Mouse (Mus musculus): Measurements from ENCODE around the gene Creb3l2. TPM values are rescaled to one million over a fixed set of nuclear protein-coding genes. Genes with fewer than 3 reads are reported as not detected.

Creb3l2 gene
- polyA plus RNA-seq, 1 experiment = 24.1 TPM

GRCm38 (mm10) chr6:37350315-37350714 lies 91.6 kb downstream of the Creb3l2 start:
- 0 out of 2 replicates have a peak, but pooled peaks cover 3% of the 10 kb centered on the region for H3K4me1 ChIP-seq (ENCODE audit: control insufficient read depth, insufficient read depth, low read length)
- H3K4me3 ChIP-seq (replicated peaks; ENCODE audit: extremely low read depth, low read depth, low read length) = no peak overlapping the region
- no peak for DNase-seq
- TF ChIP-seq CTCF (IDR thresholded peaks at IDR 0.05; ENCODE audit: insufficient read depth, low read length) (no peak), POLR2A (IDR thresholded peaks at IDR 0.05; ENCODE audit: borderline replicate concordance, extremely low read depth, low read depth, low read length) (no peak)
- 74% methylated on average over 8 of the region's 8 CpGs for WGBS

GRCm38 (mm10) chr6:37347606-37348005 lies 94.3 kb downstream of the Creb3l2 start:
- no peak for DNase-seq
- H3K4me3 ChIP-seq (replicated peaks; ENCODE audit: extremely low read depth, low read depth, low read length) = no peak overlapping the region
- no peak for TF ChIP-seq POLR2A (IDR thresholded peaks at IDR 0.05; ENCODE audit: borderline replicate concordance, extremely low read depth, low read depth, low read length)
- no peak for TF ChIP-seq CTCF (IDR thresholded peaks at IDR 0.05; ENCODE audit: insufficient read depth, low read length)
- 64% methylated on average over 5 of the region's 5 CpGs for WGBS
- no peaks in the 10 kb centered on the region for H3K4me1 ChIP-seq (ENCODE audit: control insufficient read depth, insufficient read depth, low read length)

GRCm38 (mm10) chr6:37338055-37338454 lies 103.9 kb downstream of the Creb3l2 start:
- no peak overlapping the region for H3K4me3 ChIP-seq (replicated peaks; ENCODE audit: extremely low read depth, low read depth, low read length)
- no peak for DNase-seq
- TF ChIP-seq CTCF (IDR thresholded peaks at IDR 0.05; ENCODE audit: insufficient read depth, low read length) (no peak), POLR2A (IDR thresholded peaks at IDR 0.05; ENCODE audit: borderline replicate concordance, extremely low read depth, low read depth, low read length) (no peak)
- 75% methylated on average over 5 of the region's 5 CpGs for WGBS
- H3K4me1 ChIP-seq (ENCODE audit: control insufficient read depth, insufficient read depth, low read length) = no peaks in the 10 kb centered on the region; the same call in 1 of the 2 replicates

- no peak overlapping the region for H3K4me3 ChIP-seq (replicated peaks; ENCODE audit: extremely low read depth, low read depth, low read length)
- H3K4me1 ChIP-seq (ENCODE audit: control insufficient read depth, insufficient read depth, low read length) = no peaks in the 10 kb centered on the region; the same call in 1 of the 2 replicates
- TF ChIP-seq POLR2A (IDR thresholded peaks at IDR 0.05; ENCODE audit: borderline replicate concordance, extremely low read depth, low read depth, low read length) (no peak), CTCF (IDR thresholded peaks at IDR 0.05; ENCODE audit: insufficient read depth, low read length) (no peak)
- 27% methylated on average over 5 of the region's 5 CpGs for WGBS
- no peak for DNase-seq
Observed at GRCm38 (mm10) chr6:37336831-37337260, 105.1 kb downstream of the Creb3l2 start.

GRCm38 (mm10) chr6:37336381-37336780 lies 105.6 kb downstream of the Creb3l2 start:
- DNase-seq = no peak
- no peak overlapping the region for H3K4me3 ChIP-seq (replicated peaks; ENCODE audit: extremely low read depth, low read depth, low read length)
- WGBS = 73% methylated on average over 7 of the region's 7 CpGs
- H3K4me1 ChIP-seq (ENCODE audit: control insufficient read depth, insufficient read depth, low read length) = no peaks in the 10 kb centered on the region; the same call in 1 of the 2 replicates
- TF ChIP-seq CTCF (IDR thresholded peaks at IDR 0.05; ENCODE audit: insufficient read depth, low read length) = no peak
- no peak for TF ChIP-seq POLR2A (IDR thresholded peaks at IDR 0.05; ENCODE audit: borderline replicate concordance, extremely low read depth, low read depth, low read length)

GRCm38 (mm10) chr6:37332846-37333245 lies 109.1 kb downstream of the Creb3l2 start:
- 80% methylated on average over 10 of the region's 10 CpGs for WGBS
- Histone ChIP-seq H3K4me1 (ENCODE audit: control insufficient read depth, insufficient read depth, low read length) (no peaks in the 10 kb centered on the region; the same call in 1 of the 2 replicates), H3K4me3 (replicated peaks; ENCODE audit: extremely low read depth, low read depth, low read length) (no peak overlapping the region)
- no peak for TF ChIP-seq CTCF (IDR thresholded peaks at IDR 0.05; ENCODE audit: insufficient read depth, low read length)
- no peak for DNase-seq

- TF ChIP-seq POLR2A (IDR thresholded peaks at IDR 0.05; ENCODE audit: borderline replicate concordance, extremely low read depth, low read depth, low read length) (no peak), CTCF (IDR thresholded peaks at IDR 0.05; ENCODE audit: insufficient read depth, low read length) (no peak)
- Histone ChIP-seq H3K4me1 (ENCODE audit: control insufficient read depth, insufficient read depth, low read length) (no peaks in the 10 kb centered on the region), H3K4me3 (replicated peaks; ENCODE audit: extremely low read depth, low read depth, low read length) (no peak overlapping the region)
- DNase-seq = no peak
- 61% methylated on average over 5 of the region's 5 CpGs for WGBS
Observed at GRCm38 (mm10) chr6:37329901-37330864, 111.8 kb downstream of the Creb3l2 start.

- 74% methylated on average over 3 of the region's 3 CpGs for WGBS
- DNase-seq = no peak
- TF ChIP-seq CTCF (IDR thresholded peaks at IDR 0.05; ENCODE audit: insufficient read depth, low read length) (no peak), POLR2A (IDR thresholded peaks at IDR 0.05; ENCODE audit: borderline replicate concordance, extremely low read depth, low read depth, low read length) (no peak)
- Histone ChIP-seq H3K4me3 (replicated peaks; ENCODE audit: extremely low read depth, low read depth, low read length) (no peak overlapping the region), H3K4me1 (ENCODE audit: control insufficient read depth, insufficient read depth, low read length) (no peaks in the 10 kb centered on the region)
Observed at GRCm38 (mm10) chr6:37329376-37329775, 112.6 kb downstream of the Creb3l2 start.

GRCm38 (mm10) chr6:37328671-37329070 lies 113.3 kb downstream of the Creb3l2 start:
- DNase-seq = no peak
- TF ChIP-seq CTCF (IDR thresholded peaks at IDR 0.05; ENCODE audit: insufficient read depth, low read length) = no peak
- no peak for TF ChIP-seq POLR2A (IDR thresholded peaks at IDR 0.05; ENCODE audit: borderline replicate concordance, extremely low read depth, low read depth, low read length)
- WGBS = 66% methylated on average over 7 of the region's 7 CpGs
- H3K4me3 ChIP-seq (replicated peaks; ENCODE audit: extremely low read depth, low read depth, low read length) = no peak overlapping the region
- no peaks in the 10 kb centered on the region for H3K4me1 ChIP-seq (ENCODE audit: control insufficient read depth, insufficient read depth, low read length)

GRCm38 (mm10) chr6:37327519-37327918 lies 114.4 kb downstream of the Creb3l2 start:
- WGBS = 71% methylated on average over 6 of the region's 6 CpGs

More at GRCm38 (mm10) chr6:37327519-37327918, 114.4 kb downstream of the Creb3l2 start:
- Histone ChIP-seq H3K4me3 (replicated peaks; ENCODE audit: extremely low read depth, low read depth, low read length) (no peak overlapping the region), H3K4me1 (ENCODE audit: control insufficient read depth, insufficient read depth, low read length) (no peaks in the 10 kb centered on the region)
- DNase-seq = no peak
- TF ChIP-seq POLR2A (IDR thresholded peaks at IDR 0.05; ENCODE audit: borderline replicate concordance, extremely low read depth, low read depth, low read length) (no peak), CTCF (IDR thresholded peaks at IDR 0.05; ENCODE audit: insufficient read depth, low read length) (no peak)
